Mouse (Mus musculus) layer of hippocampus, adult 9-11 months (tissue): ENCODE measurements around the gene Emd.
A peak's percentile ranks its signal among the peaks of the same experiment; 100 is the strongest.

ENCODE experiments used
- DNase-seq: peaks from one replicate; pipeline ENCODE4 v3.0.0; 2022

The Emd gene

DNA sequence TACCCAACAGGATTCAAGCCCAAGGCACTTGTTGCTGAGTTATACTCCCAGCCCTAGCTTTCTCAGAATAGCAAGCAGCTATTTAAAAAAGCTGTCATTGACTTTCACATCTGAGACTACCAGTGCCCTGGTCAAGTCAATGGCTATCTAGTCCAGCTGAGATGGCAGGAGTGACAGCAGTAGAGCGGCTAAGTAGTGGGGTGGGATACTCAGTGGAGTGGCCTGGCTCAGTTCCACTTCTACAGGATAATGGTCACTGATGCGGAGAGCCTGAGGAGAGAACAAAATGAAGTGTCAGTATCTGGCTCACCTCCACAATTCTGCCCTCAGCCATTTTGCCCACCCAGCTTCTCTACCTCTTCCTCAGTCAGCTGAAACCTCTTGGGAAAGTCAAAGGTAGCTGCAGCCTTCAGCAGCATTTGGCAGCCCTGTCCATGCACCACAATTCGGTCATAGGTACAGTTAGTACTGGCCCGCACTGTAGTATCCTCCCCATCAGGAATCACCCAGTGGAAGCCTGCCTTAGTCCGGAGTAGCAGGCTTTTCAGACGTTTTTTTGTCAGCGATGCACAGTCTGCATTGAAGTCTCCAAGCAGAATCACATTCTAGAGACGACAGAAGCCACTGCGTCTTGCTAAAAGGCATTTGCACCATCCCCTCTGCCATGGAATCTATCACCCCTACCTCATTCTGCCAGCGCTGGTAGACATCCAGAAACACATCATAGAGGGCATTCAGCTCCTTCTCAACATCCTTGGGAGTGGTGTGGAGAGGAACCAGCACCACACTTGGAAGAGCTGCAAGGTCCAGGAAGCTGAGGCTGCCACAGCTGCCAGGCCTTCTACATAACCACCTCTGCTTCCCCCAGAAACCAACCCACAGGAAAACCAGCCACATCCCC is 19.2 kb downstream of the Emd start:
- no peak for DNase-seq

DNA sequence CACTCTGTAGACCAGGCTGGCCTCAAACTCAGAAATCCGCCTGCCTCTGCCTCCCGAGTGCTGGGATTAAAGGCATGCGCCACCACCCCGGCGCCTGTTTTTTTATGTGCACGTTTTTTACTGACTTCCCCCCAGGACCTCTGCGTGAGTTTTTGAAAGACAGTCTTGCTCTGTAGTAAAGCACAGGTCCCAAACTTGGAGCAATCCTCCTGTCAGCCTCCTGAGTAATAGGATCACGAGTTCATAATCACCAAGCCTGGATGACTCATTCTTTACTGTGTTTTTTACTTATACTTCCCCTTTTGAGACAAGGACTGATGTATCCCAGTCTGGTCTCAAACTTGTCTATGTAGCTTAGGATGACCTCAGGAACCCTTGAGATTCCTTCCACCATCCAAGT is 23.4 kb downstream of the Emd start:
- DNase-seq, result no peak

DNA sequence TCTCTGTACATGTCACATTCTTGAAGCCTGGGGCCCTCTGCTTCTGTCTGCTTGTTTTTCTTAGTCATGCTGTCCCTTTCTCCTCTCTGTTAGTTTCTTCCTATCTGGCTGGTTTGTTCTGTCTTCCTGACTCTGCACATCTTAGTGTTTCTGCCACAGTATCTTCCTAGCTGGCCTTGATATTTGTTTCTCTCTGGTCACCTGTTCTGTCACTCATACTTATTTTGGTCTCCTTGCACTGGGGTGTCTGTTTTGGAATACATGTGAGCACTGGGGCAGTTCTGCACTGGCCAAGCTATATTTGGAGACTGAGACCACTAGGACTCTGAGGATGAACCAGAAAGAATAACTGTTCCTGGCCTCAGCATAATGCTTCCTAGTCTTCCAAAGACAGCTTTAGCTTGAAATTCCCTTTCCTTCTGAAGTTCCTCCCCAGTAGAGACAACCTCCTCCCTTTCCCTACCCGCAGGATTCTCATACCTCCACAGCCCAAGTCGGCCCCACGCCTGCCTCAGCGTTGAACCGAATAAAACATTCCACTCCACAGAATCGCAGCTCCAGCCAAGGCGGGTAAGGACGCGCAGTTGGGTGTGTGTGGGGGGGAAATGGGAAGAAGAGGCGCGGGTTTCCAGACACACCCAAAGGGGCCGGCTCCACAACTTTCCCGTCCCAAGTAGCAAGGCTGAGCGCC is 26.7 kb downstream of the Emd start:
- DNase-seq, result no peak

DNA sequence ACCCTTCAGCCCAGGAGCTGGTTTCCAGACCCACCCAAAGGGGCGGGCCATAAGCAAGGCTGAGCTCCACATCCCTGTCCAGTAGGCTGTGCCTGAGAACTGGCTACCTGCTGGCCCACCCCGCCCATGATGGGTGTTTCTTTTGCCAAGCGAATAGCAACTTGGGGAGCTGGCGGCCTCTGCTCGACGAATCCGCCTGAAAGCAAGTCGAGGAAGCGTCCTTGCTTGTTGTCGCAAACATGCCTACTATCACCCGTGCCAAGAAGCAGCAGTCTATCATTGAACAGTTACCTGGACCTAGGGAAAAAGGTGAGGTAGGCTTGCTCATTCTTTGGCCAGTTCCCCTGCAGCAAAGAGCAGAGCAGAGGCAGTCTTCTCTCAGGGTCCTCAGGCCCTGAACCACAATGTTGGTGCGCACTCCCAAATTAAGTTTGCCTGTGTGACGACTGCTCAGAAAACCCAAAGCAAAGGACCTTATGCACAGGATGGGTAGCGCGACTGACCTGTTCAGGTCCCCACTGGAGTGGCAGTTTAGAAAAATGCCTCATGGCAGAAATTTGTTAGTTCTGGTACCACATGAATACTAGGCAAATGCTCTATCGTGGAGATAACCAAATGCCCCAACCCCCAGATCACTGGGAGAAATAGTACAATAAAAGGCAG is 27.4 kb downstream of the Emd start, which contains the start of the genes Taz and Dnase1l1:
Taz (plus strand) TSS at position 181 of the 663 bp plus-strand sequence.
Dnase1l1 (minus strand) TSS at position 606 of the 663 bp plus-strand sequence.
- peak; percentile 64 for DNase-seq

DNA sequence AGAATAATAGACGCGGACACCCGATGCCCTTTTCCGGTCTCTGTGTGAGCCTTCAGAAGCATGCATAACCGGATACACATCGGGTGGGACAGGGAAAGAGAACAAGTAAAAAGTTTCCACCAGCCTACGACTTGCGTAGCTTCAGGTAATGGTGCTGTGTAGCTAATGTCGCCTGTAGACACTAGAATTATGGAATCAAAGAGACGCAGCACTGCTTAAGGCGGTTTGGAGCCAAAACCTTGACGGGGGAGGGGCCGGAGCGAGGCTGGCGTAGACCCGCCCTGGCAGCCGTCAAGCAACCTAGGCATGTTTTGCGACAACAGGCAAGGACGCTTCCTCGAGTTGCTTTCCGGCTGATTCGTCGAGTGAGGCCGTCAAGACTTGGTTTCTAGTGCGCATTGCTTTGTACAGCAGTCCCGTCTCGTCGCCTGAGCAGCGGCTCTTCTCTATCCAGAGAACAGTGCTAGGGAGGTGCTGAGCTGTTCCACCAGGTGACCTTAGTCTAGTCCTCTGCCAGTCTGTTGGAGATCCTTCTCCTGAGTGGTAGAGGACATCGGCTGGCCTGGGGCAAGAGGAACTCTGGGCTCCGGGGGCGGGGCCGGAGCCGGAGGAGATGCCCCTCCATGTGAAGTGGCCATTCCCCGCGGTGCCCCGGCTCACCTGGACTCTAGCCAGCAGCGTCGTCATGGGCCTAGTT is 28.1 kb downstream of the Emd start:
- peak; percentile 87 for DNase-seq

DNA sequence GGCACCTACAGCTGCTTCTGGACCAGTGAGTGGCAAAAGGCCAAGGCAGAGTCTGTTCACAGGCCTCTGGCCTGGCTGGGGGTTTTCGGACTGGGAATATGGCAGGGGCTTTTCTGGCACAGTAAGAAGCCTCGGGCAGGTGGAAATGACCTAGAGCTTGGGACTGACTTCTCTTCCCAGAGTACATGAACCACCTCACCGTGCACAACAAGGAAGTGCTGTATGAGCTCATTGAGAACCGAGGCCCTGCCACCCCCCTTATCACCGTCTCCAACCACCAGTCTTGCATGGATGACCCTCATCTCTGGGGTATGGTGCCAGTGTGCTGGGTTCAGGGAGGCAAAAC is 28.6 kb downstream of the Emd start:
- DNase-seq, result no peak

DNA sequence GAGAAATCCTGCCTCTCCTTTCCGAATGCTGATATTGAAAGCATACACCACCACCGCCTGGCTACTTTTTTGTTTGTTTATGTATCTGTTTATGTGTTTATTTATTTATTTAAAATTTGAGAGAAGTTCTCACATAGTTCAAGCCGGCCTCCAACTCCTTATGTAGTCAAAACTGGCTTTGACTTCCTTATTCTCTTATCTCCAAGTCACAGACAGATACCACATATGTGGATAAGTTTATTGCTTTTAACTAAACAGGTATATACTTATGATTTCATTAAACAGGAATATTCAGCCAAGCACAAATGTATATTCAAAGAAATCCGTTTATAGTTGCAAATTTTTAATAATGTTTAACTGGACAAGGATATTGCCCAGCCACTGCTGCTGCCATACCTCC is 38.9 kb downstream of the Emd start:
- DNase-seq, result no peak

DNA sequence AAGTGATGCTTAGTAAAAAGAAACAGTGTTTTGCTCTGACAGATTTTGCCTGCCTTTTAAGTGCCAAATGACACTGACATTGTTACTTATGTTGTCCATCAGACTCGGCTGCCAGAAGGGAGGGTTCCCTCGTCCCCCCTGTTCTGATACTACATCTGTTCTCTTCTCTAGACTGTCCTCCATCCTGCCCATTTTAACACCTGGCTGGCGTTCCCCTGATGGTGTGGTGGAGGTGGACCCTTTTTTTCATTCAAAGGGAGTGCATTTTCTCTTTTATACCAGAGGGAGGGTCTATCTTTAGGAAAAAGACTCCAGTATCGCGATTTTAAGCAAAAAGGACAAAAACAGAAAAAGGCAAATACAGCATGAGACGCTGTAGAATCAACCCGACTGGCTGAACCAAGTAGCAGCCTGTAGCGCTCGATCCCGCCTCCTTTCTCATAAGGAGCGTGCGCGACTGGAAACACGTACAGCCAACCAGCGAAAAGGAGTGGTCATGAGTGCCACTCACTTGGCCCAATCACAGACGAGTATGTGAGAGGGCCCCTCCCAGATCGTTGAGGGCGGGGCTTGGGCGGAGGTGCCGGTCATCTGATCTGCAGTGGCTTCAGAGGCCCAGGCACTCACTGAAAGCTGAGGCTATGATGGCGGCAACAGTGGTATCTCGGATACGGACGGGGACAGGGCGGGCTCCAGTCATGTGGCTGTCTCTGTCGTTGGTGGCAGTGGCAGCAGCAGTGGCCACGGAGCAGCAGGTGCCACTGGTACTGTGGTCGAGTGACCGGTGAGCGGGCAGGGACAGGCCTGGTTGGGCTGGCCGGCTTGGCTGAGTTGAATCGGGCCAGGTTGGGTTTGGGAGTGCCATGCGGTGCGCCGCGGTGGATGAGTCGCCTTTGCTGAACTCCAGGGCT is 42.3 kb downstream of the Emd start, which contains the start of gene Atp6ap1:
Atp6ap1 (plus strand) TSS at position 560 of the 911 bp plus-strand sequence.
- peak; percentile 96 for DNase-seq

DNA sequence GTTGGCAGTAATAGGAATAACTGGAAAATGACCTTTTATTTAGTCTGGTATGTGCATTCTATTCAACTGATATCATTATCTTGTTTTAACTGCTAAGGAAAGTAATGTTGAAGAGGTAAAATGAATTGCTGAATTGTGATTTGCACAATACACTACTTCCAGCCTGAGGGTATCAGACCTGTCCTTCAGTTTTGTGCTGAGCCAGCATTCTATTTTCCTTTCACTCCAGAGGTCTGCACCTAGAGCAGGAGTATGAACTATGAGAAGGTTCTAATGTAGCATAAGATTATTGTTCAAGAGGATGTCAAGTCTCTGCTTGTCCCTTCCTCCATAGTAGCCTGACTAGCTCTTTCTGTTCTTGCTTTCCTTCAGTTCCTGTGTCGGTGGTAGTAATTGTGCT is 43.9 kb downstream of the Emd start:
- DNase-seq, result no peak

DNA sequence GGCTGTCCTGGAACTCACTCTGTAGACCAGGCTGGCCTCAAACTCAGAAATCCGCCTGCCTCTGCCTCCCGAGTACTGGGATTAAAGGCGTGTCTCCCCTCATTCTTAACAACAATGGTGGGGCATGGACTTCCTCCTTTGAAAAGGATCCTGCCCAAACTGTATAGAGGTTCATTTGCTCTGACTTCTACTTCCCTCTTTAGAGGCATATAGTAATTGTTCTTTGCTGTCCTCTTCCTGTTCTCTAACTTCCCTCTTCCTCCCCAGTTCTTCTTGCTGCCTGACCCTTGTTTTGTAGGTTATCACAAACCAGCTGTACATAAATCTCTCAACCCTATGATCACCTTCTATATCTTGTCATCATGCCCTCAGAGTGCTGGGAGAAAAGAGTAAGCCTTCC is 45.2 kb downstream of the Emd start:
- no peak for DNase-seq

DNA sequence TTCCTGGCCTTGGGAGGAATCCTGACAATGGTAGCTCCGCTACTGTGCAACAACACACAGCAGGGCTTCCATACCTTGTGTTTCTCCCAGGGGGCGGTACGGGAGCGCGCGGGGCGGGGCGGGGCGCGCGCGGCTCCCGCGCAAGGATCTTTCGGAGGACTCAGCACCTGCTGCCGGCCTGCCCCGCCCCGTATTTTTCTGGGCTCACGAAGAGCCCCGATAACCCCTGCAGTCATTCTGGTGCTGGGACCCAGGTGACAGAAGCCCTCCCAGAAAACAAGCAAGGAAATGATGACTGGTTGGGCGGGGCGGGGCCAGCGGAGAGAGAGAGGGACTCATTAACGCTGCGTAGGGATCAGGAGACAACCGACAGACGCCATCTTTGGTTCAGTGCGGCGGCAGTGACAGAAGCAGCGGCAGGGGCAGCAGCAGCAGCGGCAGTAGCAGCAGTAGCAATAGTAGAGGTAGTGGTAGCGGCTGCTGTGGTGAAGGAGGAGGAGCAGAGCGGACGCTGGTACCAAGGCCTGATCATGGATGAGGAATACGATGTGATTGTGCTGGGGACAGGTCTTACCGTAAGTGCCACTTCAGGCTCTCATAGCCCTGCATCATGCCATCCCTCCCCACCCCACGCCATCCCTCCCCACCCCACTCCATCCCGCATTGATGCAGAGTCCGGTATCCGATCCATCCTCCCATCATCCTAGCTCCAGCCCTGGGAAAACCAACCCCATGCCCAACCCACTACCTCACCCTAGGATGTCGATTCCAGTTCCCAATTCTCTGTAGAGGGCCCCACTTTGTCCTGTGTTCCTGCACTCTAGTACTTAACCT is 50.6 kb downstream of the Emd start, which contains the start of gene Gdi1:
Gdi1 (plus strand) TSS at position 132 of the 834 bp plus-strand sequence.
- DNase-seq, result peak; percentile 39
